Mouse (Mus musculus) midbrain, embryonic 15.5 days (tissue): ENCODE data around the gene Parp16. TPM values are rescaled to one million over a fixed set of nuclear protein-coding genes. Genes with fewer than 3 reads are reported as not detected.
"Not testable (repeated sequence)": the region's sequence is repeated elsewhere in the genome, so short reads cannot be mapped to it uniquely, and the experiment has no call there.

ENCODE experiments used
- ATAC-seq: fragments of 200-750 bp; cut with Nextera tagmentation; replicated peaks from 2 replicates; pipeline ENCODE4 v1.8.0; 2017; ENCODE audit warnings: moderate TSS enrichment
- H3K27ac ChIP-seq: fragments of 300-500 bp; sonication (generic); 2 replicates; pipeline ENCODE4 v1.5.1; 2015; ENCODE audit warnings: mild to moderate bottlenecking, inconsistent platforms
- H3K27me3 ChIP-seq: fragments of 300-500 bp; sonication (generic); replicated peaks from 2 replicates; pipeline ENCODE4 v1.6.1; 2015; ENCODE audit warnings: inconsistent platforms
- H3K36me3 ChIP-seq: fragments of 300-500 bp; sonication (generic); replicated peaks from 2 replicates; pipeline ENCODE4 v1.6.1; 2015; ENCODE audit warnings: inconsistent platforms
- H3K4me1 ChIP-seq: fragments of 300-500 bp; sonication (generic); 2 replicates; pipeline ENCODE4 v1.6.1; 2015; ENCODE audit warnings: inconsistent platforms
- H3K4me2 ChIP-seq: fragments of 300-500 bp; sonication (generic); 2 replicates; pipeline ENCODE4 v1.6.1; 2015; ENCODE audit warnings: inconsistent platforms, mild to moderate bottlenecking, moderate library complexity
- H3K4me3 ChIP-seq: fragments of 300-500 bp; sonication (generic); 2 replicates; pipeline ENCODE4 v1.5.1; 2015; ENCODE audit warnings: mild to moderate bottlenecking, inconsistent platforms
- H3K9ac ChIP-seq: fragments of 300-500 bp; sonication (generic); 2 replicates; pipeline ENCODE4 v1.6.1; 2015; ENCODE audit warnings: mild to moderate bottlenecking, inconsistent platforms
- H3K9me3 ChIP-seq: fragments of 300-500 bp; sonication (generic); 2 replicates; pipeline ENCODE4 v1.6.1; 2016; ENCODE audit warnings: inconsistent platforms
- WGBS: fragments of 180-500 bp; shearing (Covaris S2); methylation state at CpG from one replicate; pipeline ENCODE4 v1.1.7; 2015; ENCODE audit warnings: mixed read lengths; 5-methylcytosine and 5-hydroxymethylcytosine counted together
- polyA plus RNA-seq: library from polyadenylated mRNA; unstranded; fragments of >200 nt; fragmentation: Nextera tagmentation; extraction: Ambion mirVana; gene quantifications from 2 replicates; pipeline ENCODE4 v1.2.1, GENCODE M21; 2015

Parp16 gene
- polyA plus RNA-seq, 1 experiment from 2014 or later: 7.6 TPM

GRCm38 (mm10) chr9:65261591-65262230, 66.6 kb downstream of the Parp16 start:
- Histone ChIP-seq H3K27ac (no peak overlapping the region), H3K4me1 (no peaks in the 10 kb centered on the region), H3K4me3 (no peak overlapping the region), H3K9me3 (no peaks in the 10 kb centered on the region), H3K36me3 (no peaks in the 10 kb centered on the region), H3K27me3 (no peaks in the 10 kb centered on the region), H3K4me2 (no peak overlapping the region), H3K9ac (no peak overlapping the region)
- no peak for ATAC-seq
- 83% methylated on average over 2 of the region's 2 CpGs for WGBS

- no peaks in the 10 kb centered on the region for H3K27me3 ChIP-seq
- no peak overlapping the region for H3K9ac ChIP-seq
- H3K27ac ChIP-seq: no peak overlapping the region
- no peaks in the 10 kb centered on the region for H3K36me3 ChIP-seq
- no peak overlapping the region for H3K4me2 ChIP-seq
- peaks cover 3% of the 10 kb centered on the region for H3K4me1 ChIP-seq
- H3K9me3 ChIP-seq: no peaks in the 10 kb centered on the region
- H3K4me3 ChIP-seq: no peak overlapping the region
- WGBS: 92% methylated on average over 3 of the region's 3 CpGs
- no peak for ATAC-seq
Observed at GRCm38 (mm10) chr9:65262641-65263120, 67.5 kb downstream of the Parp16 start.

- peaks cover 12% of the 10 kb centered on the region for H3K4me1 ChIP-seq
- H3K9ac ChIP-seq: no peak within 1 kb of the TSS
- H3K9me3 ChIP-seq: no peaks in the 10 kb centered on the region
- H3K27me3 ChIP-seq: no peaks in the 10 kb centered on the region
- ATAC-seq: no peak
- H3K27ac ChIP-seq: no peak within 1 kb of the TSS
- H3K4me3 ChIP-seq: no peak within 1 kb of the TSS
- H3K4me2 ChIP-seq: no peak within 1 kb of the TSS
- no peaks in the 10 kb centered on the region for H3K36me3 ChIP-seq
- WGBS: 38% methylated on average over 5 of the region's 5 CpGs
Observed at GRCm38 (mm10) chr9:65264959-65265358, 69.8 kb downstream of the Parp16 start, which contains the start of gene Cilp. Gene Cilp (plus strand): TSS chr9:65265180.

- Histone ChIP-seq H3K27ac (peak overlapping the region; percentile 86), H3K4me2 (no peak overlapping the region), H3K36me3 (no peaks in the 10 kb centered on the region), H3K4me1 (peaks cover 12% of the 10 kb centered on the region), H3K4me3 (no peak overlapping the region), H3K9me3 (no peaks in the 10 kb centered on the region), H3K9ac (no peak overlapping the region), H3K27me3 (no peaks in the 10 kb centered on the region)
- peak; percentile 90 for ATAC-seq
- 22% methylated on average over 7 of the region's 7 CpGs for WGBS
Observed at GRCm38 (mm10) chr9:65267742-65268515, 72.8 kb downstream of the Parp16 start.

GRCm38 (mm10) chr9:65273048-65273809, 78.1 kb downstream of the Parp16 start:
- H3K9ac ChIP-seq: no peak overlapping the region
- peaks cover 3% of the 10 kb centered on the region for H3K4me1 ChIP-seq
- 89% methylated on average over 13 of the region's 13 CpGs for WGBS
- ATAC-seq: no peak
- no peak overlapping the region for H3K4me3 ChIP-seq
- no peaks in the 10 kb centered on the region for H3K36me3 ChIP-seq
- no peak overlapping the region for H3K4me2 ChIP-seq
- H3K9me3 ChIP-seq: no peaks in the 10 kb centered on the region
- H3K27ac ChIP-seq: no peak overlapping the region
- no peaks in the 10 kb centered on the region for H3K27me3 ChIP-seq

GRCm38 (mm10) chr9:65273873-65274272, 78.7 kb downstream of the Parp16 start:
- Histone ChIP-seq H3K9me3 (no peaks in the 10 kb centered on the region), H3K27me3 (no peaks in the 10 kb centered on the region), H3K4me1 (no peaks in the 10 kb centered on the region), H3K4me2 (no peak overlapping the region), H3K36me3 (no peaks in the 10 kb centered on the region), H3K9ac (no peak overlapping the region), H3K27ac (no peak overlapping the region), H3K4me3 (no peak overlapping the region)
- WGBS: 80% methylated on average over 4 of the region's 4 CpGs
- ATAC-seq: no peak

GRCm38 (mm10) chr9:65274851-65275250, 79.7 kb downstream of the Parp16 start:
- H3K9me3 ChIP-seq, H3K4me1 ChIP-seq, H3K9ac ChIP-seq, H3K27me3 ChIP-seq, H3K36me3 ChIP-seq, H3K4me3 ChIP-seq, H3K27ac ChIP-seq, ATAC-seq, H3K4me2 ChIP-seq: not testable (repeated sequence)
- 76% methylated on average over 3 of the region's 3 CpGs for WGBS

- no peaks in the 10 kb centered on the region for H3K36me3 ChIP-seq
- H3K9ac ChIP-seq: no peak overlapping the region
- no peaks in the 10 kb centered on the region for H3K9me3 ChIP-seq
- no peak overlapping the region for H3K4me3 ChIP-seq
- no peak for ATAC-seq
- H3K27ac ChIP-seq: no peak overlapping the region
- no peaks in the 10 kb centered on the region for H3K27me3 ChIP-seq
- H3K4me1 ChIP-seq: no peaks in the 10 kb centered on the region
- WGBS: 83% methylated on average over 4 of the region's 4 CpGs
- no peak overlapping the region for H3K4me2 ChIP-seq
Observed at GRCm38 (mm10) chr9:65275810-65276530, 80.8 kb downstream of the Parp16 start.

- H3K4me1 ChIP-seq: no peaks in the 10 kb centered on the region
- H3K9ac ChIP-seq: no peak overlapping the region
- no peak overlapping the region for H3K4me3 ChIP-seq
- no peaks in the 10 kb centered on the region for H3K9me3 ChIP-seq
- H3K4me2 ChIP-seq: no peak overlapping the region
- no peaks in the 10 kb centered on the region for H3K27me3 ChIP-seq
- H3K27ac ChIP-seq: no peak overlapping the region
- no peak for ATAC-seq
- H3K36me3 ChIP-seq: no peaks in the 10 kb centered on the region
- WGBS: 75% methylated on average over 5 of the region's 5 CpGs
Observed at GRCm38 (mm10) chr9:65281536-65282151, 86.5 kb downstream of the Parp16 start.

- 0% methylated on average over 3 of the region's 3 CpGs for WGBS
Observed at GRCm38 (mm10) chr9:65283301-65283700, 88.1 kb downstream of the Parp16 start.

GRCm38 (mm10) chr9:65288252-65288651, 93.1 kb downstream of the Parp16 start:
- H3K4me1 ChIP-seq, H3K4me2 ChIP-seq, H3K36me3 ChIP-seq, ATAC-seq, H3K27ac ChIP-seq, H3K9me3 ChIP-seq, H3K4me3 ChIP-seq, H3K27me3 ChIP-seq, H3K9ac ChIP-seq: not testable (repeated sequence)
- 87% methylated on average over 5 of the region's 5 CpGs for WGBS

More at GRCm38 (mm10) chr9:65283301-65283700, 88.1 kb downstream of the Parp16 start:
- no peak overlapping the region for H3K4me3 ChIP-seq
- no peak overlapping the region for H3K4me2 ChIP-seq
- no peaks in the 10 kb centered on the region for H3K36me3 ChIP-seq
- H3K4me1 ChIP-seq: no peaks in the 10 kb centered on the region
- no peak for ATAC-seq
- H3K9me3 ChIP-seq: no peaks in the 10 kb centered on the region
- no peak overlapping the region for H3K27ac ChIP-seq
- H3K9ac ChIP-seq: no peak overlapping the region
- H3K27me3 ChIP-seq: no peaks in the 10 kb centered on the region
